Mouse (Mus musculus) heart, postnatal 0 days (tissue): ENCODE results near the gene Gm10643.

Experiments used
- CTCF ChIP-seq: IDR thresholded peaks from 2 replicates; pipeline ENCODE4 v1.5.1; 2016; ENCODE audit warnings: antibody characterized with exemption, control low read depth, low read depth
- EP300 ChIP-seq: IDR thresholded peaks from 2 replicates; pipeline ENCODE4 v1.6.1; 2016; ENCODE audit warnings: antibody characterized with exemption, low read depth

DNA sequence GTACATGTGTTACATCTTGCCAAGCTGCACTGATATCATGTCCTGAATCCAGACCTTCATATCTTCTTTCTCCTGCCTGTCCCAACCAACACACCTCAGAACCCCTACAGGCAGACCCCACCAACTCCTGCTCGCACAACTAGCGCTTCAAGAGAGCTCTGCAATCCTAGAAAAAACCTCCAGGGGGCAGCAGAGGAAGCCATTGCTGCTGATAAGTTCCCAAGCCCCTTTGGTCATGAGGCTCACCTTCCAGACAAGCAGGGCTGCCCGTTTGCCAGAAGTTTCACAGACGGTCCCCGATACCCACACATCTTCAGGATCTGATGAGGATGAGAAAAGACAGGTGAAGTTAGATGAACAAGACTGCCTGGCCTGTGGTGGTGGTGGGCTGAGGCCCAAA, 25.9 kb downstream of the Gm10643 start:
- TF ChIP-seq CTCF (peak; percentile 87), EP300 (no peak)
